Mouse (Mus musculus) layer of hippocampus, adult 18-20 months (tissue): ENCODE measurements around the gene Wdfy1. TPM values are rescaled to one million over a fixed set of nuclear protein-coding genes. Genes with fewer than 3 reads are reported as not detected.

Source experiments
- DNase-seq, 2 experiments: peaks; one replicate each; pipeline ENCODE4 v3.0.0; 2022; ENCODE audit warnings: low spot score in 2 of 2
- total RNA-seq, 2 experiments: library from RNA; stranded (reverse); gene quantifications; 2 replicates each; pipeline ENCODE4 v1.2.3; 2021

Wdfy1 gene
- total RNA-seq, 2 experiments from 2014 or later, result 35.9 to 39.6 TPM

DNA sequence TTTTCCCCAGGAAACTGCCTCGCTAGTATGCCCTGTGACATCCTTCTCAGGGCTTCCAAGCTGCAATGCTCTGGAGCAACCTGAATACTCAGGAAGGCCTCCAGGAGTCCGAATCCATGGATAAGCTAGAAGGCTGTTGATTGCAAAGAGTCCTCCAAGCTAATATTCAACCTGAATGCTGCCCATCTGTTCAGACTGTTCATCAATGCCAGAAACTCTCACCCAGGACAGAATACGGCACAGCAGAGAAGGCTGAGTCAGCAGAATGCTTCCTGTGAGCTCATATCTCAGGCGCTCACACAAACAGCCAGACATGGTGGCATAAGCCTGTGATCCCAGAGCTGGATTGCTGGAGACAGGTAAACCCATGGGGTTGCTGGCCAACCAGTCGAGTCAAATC lies 62.9 kb downstream of the Wdfy1 start:
- no peak for DNase-seq

- no peak for DNase-seq
These were observed 64.5 kb downstream of the Wdfy1 start for GRCm38 (mm10) chr1:79711147-79712126.

DNA sequence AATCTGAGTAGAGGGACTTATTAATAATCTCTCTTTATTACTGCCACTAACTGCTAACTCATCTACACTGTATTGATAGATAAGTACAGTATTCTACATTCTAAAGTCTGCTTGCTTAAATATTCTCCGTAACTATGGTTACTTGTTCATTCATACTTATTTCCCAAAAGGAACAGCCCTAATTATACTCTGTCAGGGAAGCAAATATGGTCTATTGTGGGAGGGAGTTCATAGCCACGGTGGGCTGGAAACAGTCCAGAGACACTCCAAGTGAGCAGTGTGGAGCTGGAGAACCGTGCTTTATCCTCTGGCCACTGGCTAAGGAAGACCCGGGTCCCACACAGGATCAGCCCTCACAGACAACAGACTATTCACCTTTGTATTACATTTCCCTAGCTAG lies 65.3 kb downstream of the Wdfy1 start:
- peak in 1 of 2 experiments; percentile 46 for DNase-seq

DNA sequence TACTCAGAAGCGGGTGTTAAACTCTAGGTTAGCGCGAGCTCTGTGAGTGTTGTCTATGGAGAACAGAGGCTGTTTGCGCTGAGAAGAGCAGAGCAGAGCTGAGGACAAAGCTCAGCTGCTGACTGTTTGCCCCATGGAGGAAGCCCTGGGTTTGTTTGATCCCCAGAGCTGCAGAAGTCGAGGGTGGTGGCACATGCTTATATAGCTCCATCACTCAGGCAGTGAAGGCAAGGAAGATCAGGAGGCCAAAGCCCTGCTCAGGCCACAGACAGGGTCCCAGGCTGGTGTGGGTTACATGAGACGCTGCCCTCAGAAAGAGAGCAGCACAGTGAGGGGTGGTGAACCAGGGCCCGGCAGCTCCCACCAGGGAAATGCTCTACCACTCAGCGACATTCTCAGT lies 65.7 kb downstream of the Wdfy1 start:
- no peak for DNase-seq

GRCm38 (mm10) chr1:79707383-79707782 lies 68.6 kb downstream of the Wdfy1 start:
- no peak for DNase-seq

- no peak for DNase-seq
These were observed 69.2 kb downstream of the Wdfy1 start for GRCm38 (mm10) chr1:79706707-79707106.

DNA sequence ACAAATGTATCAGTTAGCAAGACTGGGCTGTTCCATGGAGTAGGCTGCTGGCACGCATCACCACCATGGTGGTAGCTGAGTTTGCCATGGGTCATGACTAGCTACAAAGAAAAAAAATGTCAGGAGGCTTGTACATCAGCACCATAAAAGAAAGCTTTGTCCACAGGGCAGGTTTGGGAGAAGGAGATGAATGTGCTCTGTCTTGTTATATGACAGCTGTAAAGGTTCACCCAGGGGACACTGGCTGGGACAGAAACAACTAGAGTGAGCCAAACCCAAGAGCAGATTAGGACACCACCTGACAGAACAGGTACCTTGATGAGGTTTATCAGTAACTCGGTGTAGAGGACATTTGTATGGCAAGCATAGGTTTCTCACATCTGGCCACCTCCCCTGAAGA lies 71.3 kb downstream of the Wdfy1 start:
- DNase-seq, result no peak

- no peak for DNase-seq
These were observed 72.4 kb downstream of the Wdfy1 start for GRCm38 (mm10) chr1:79703520-79703919.

GRCm38 (mm10) chr1:79698506-79698905 lies 77.4 kb downstream of the Wdfy1 start:
- DNase-seq, result no peak

- DNase-seq, result peak; percentile 22 to 66
These were observed 78.6 kb downstream of the Wdfy1 start for GRCm38 (mm10) chr1:79697382-79697781.

DNA sequence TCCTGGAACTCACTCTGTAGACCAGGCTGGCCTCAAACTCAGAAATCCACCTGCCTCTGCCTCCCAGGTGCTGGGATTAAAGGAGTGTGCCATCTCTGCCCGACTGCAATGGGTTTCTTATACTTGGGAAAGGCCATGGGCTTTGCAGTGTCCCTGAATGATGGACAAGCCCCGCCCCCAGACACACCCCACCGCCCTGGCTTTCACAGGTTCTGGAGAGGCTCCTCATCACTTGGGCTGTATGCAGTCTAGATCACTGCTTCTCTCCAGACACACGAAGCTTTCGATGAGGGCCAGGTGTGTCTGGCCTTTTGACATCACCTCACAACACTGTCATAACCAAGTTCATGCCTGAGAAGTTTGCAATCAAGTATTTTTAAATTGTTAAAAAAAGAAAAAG lies 79.0 kb downstream of the Wdfy1 start:
- DNase-seq, result no peak

GRCm38 (mm10) chr1:79692482-79692881 lies 83.5 kb downstream of the Wdfy1 start:
- no peak for DNase-seq

GRCm38 (mm10) chr1:79687254-79687653 lies 88.7 kb downstream of the Wdfy1 start:
- no peak for DNase-seq

DNA sequence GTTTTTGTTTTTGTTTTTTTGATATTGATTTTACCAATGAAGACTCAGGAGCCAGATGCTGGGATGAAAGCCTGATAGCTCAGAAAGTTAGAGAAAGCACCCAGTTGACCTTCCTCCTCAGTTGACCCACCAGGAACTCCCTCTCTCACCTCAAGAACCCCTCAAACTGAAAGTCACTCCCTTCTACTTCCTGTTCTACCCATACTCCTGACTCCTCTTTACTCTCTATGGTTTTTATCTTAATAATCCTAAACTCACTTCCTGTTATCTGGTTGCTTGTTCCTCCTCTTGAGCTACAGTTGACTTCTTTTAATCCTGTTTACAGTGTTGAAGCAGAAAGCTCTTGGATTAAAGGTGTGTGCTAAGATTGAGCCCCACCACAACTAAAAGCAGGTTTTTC lies 91.9 kb downstream of the Wdfy1 start:
- DNase-seq, result no peak

- DNase-seq, result no peak
These were observed 93.0 kb downstream of the Wdfy1 start for GRCm38 (mm10) chr1:79682936-79683335.

GRCm38 (mm10) chr1:79680777-79681176 lies 95.2 kb downstream of the Wdfy1 start:
- DNase-seq, result no peak

- no peak for DNase-seq
These were observed 97.7 kb downstream of the Wdfy1 start for GRCm38 (mm10) chr1:79678117-79678684.

DNA sequence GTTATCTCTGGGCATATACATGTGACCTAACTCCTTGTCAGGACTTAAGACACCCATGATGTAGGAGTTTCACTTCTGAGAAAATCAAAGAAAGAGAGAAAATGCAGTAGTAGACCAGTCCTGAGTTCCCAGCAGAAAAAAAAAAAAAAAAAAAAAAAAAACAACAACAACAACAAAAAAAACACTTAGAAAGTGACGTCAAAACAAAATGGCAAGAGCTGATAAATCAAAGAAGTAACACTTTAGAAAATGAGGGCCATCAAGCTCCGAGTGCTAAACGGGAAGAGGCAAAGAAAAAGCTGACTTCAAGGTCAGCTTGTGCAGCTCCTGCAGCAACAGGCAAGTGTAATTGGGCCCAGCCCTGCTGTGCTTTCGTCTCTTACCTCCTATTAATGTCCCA lies 100.2 kb downstream of the Wdfy1 start:
- no peak for DNase-seq

DNA sequence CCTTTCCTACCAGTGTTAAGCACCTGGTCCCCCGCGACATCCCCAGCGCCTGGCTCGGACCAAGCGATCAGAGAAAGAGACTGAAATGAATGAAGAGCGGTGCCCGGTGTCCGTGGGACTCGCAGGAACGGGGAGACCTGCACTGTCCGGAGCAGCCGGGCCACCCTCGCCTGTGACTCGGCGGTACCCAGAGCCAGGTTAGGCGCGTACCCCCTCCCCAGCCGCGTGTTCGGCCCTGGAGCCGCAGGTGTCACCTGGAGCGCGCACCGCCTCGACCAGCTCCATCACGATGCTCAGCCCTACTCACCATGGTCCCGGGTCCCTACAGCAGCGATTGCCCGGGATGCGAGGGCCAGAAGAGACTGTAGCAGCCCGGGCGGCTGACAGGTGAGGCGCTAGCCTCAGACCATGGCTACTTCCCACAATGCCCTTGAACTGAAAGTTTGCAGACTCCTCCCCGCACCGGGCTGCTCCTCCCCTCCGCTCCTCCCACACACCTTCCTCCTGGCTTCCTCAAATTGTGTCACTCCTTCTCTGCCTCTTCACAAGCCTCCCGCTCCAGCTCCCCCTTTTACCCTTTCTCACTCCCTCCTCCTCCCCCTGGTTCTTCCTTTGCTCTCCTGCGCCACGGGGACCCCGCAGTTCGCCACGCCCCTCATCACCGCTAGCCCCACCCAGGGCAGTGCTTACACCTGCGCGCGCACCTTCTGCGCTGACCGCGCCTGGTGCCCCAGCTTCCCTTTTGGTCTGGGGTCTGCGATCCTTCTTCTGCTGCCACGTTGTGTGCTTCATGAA lies 104.2 kb downstream of the Wdfy1 start, which contains the start of gene Ap1s3:
TSS of gene Ap1s3 (minus strand) at position 430 of the 795 bp plus-strand sequence.
- DNase-seq, result peak; percentile 19 to 51

DNA sequence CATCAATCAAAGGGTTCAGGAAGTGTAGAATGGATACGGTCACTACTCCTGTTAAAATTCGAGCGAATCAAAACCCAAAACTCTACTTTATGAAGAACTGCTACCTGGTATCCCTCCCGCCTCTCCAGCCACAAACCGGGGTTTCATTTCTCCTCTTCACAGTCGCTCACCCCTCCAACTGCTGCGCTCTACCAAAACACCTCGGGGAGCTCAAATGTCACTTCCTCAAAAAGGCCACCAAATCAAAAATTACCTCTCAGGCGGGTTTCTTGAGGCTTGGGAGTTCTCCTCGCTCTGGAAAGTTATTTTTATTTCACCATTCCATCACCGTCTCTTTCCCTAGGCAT lies 104.8 kb downstream of the Wdfy1 start:
- DNase-seq, result no peak

GRCm38 (mm10) chr1:79669419-79669974 lies 106.4 kb downstream of the Wdfy1 start:
- DNase-seq, result no peak
